Mouse (Mus musculus) ES-E14 (cell line): ENCODE data around the gene Flt3. TPM values are rescaled to one million over a fixed set of nuclear protein-coding genes. Genes with fewer than 3 reads are reported as not detected.

Source experiments
- DNase-seq: peaks from one replicate; pipeline ENCODE4 v3.0.0-alpha.2; 2013; ENCODE audit warnings: low read depth, low spot score
- H3K27ac ChIP-seq: 2 replicates; pipeline ENCODE4 v1.5.1; 2012; ENCODE audit warnings: low read depth, mild to moderate bottlenecking, low read length, moderate library complexity, mixed read lengths; ENCODE audit not compliant: poor library complexity, insufficient read depth, severe bottlenecking
- H3K36me3 ChIP-seq: 2 replicates; pipeline ENCODE4 v1.6.1; 2012; ENCODE audit warnings: mild to moderate bottlenecking, low read length, moderate library complexity, mixed read lengths; ENCODE audit not compliant: control insufficient read depth, poor library complexity, insufficient read depth, severe bottlenecking
- H3K4me1 ChIP-seq, 2 experiments: fragments of 150-350 bp in 1 of 2; sonication (generic) in 1 of 2; 2 replicates each; pipeline ENCODE4 v1.6.1; 2012; ENCODE audit warnings: low read length in 2 of 2, mild to moderate bottlenecking in 1 of 2, mixed read lengths in 1 of 2; ENCODE audit not compliant: control insufficient read depth in 2 of 2, insufficient read depth in 2 of 2, poor library complexity in 1 of 2
- H3K4me3 ChIP-seq, 2 experiments: fragments of 150-350 bp in 1 of 2; sonication (generic) in 1 of 2; 2 replicates each; pipeline ENCODE4 v1.5.1; 2012; ENCODE audit warnings: low read length in 2 of 2, low read depth in 1 of 2, mild to moderate bottlenecking in 1 of 2, mixed read lengths in 1 of 2; ENCODE audit not compliant: insufficient read depth in 1 of 2, poor library complexity in 1 of 2, severe bottlenecking in 1 of 2
- H3K9ac ChIP-seq: 2 replicates; pipeline ENCODE4 v1.6.1; 2012; ENCODE audit warnings: low read depth, mild to moderate bottlenecking, low read length, mixed read lengths; ENCODE audit not compliant: poor library complexity, insufficient read depth, severe bottlenecking
- H3K9me3 ChIP-seq: fragments of 150-350 bp; sonication (generic); 2 replicates; pipeline ENCODE4 v1.6.1; 2012; ENCODE audit warnings: low read depth, mild to moderate bottlenecking, low read length; ENCODE audit not compliant: control insufficient read depth, insufficient read depth
- CHD2 ChIP-seq: IDR thresholded peaks from 2 replicates; pipeline ENCODE4 v1.6.1; 2014; ENCODE audit warnings: mild to moderate bottlenecking, low read depth, low read length, inconsistent platforms
- HCFC1 ChIP-seq: IDR thresholded peaks from 2 replicates; pipeline ENCODE4 v1.6.1; 2012; ENCODE audit warnings: low read length, inconsistent platforms, borderline replicate concordance; ENCODE audit not compliant: insufficient read depth
- MAFK ChIP-seq: IDR thresholded peaks from 2 replicates; pipeline ENCODE4 v1.6.1; 2014; ENCODE audit warnings: mild to moderate bottlenecking, low read depth, low read length, inconsistent platforms; ENCODE audit not compliant: insufficient read depth
- ZC3H11A ChIP-seq: IDR thresholded peaks from 2 replicates; pipeline ENCODE4 v1.6.1; 2012; ENCODE audit warnings: low read depth, mild to moderate bottlenecking, inconsistent platforms, low read length, borderline replicate concordance
- ZNF384 ChIP-seq: IDR thresholded peaks from 2 replicates; pipeline ENCODE4 v1.6.1; 2012; ENCODE audit warnings: low read depth, low read length, inconsistent platforms
- in situ Hi-C, 2 experiments: fragments of 600-800 bp; cut with MboI; formaldehyde crosslinking; loops; one replicate each; pipeline ENCODE4 v1.15.1; 2025; ENCODE audit warnings: low sequenced_read_pairs in 2 of 2, inconsistent platforms in 1 of 2; ENCODE audit not compliant: unreplicated experiment in 2 of 2
- total RNA-seq: library from RNA; depleted of rRNA; stranded (reverse); fragments of 300-350 nt; gene quantifications from 2 replicates; pipeline ENCODE4 v1.2.3, GENCODE M21; 2012

Flt3 gene
- total RNA-seq, 1 experiment: 0.27 TPM

DNA sequence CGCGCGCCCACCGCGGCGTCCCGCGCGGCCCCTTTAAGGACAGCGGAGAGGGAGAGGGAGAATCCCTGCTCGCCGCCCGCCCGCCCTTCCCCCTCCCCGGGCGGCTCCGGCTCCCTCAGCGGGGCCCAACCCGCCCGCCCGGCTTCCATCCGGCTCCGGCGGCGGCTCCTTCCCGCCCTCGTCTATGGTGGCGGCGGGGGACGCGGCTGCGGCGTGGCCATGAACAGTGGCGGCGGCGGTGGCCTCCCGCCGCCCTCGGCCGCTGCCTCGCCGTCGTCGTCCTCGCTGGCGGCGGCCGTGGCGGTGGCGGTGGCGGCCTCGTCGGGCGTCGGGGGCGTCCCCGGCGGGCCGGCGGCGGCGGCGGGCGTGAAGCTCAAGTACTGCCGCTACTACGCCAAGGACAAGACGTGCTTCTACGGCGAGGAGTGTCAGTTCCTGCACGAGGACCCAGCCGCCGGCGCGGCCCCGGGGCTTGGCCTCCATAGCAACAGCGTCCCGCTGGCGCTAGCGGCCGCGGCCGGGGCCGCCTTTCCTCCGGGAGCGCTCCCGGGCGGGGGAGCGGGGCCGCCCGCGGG, 30.2 kb upstream of the Flt3 start:
- TF ChIP-seq ZC3H11A (no peak), HCFC1 (no peak; the same call in 1 of the 2 replicates), CHD2 (no peak), ZNF384 (no peak), MAFK (no peak)
- Histone ChIP-seq H3K9me3 (no peaks in the 10 kb centered on the region), H3K9ac (peak overlapping the region; percentile 95), H3K36me3 (peaks cover 2% of the 10 kb centered on the region; the same call in 1 of the 2 replicates), H3K27ac (peak overlapping the region; percentile 94), H3K4me3 (peak overlapping the region; percentile 90), H3K4me1 (peaks cover 0 to 9% of the 10 kb centered on the region in 2 experiments; a peak in 2 of 4 replicates)
- in situ Hi-C loops: no loop called here
- no peak for DNase-seq

DNA sequence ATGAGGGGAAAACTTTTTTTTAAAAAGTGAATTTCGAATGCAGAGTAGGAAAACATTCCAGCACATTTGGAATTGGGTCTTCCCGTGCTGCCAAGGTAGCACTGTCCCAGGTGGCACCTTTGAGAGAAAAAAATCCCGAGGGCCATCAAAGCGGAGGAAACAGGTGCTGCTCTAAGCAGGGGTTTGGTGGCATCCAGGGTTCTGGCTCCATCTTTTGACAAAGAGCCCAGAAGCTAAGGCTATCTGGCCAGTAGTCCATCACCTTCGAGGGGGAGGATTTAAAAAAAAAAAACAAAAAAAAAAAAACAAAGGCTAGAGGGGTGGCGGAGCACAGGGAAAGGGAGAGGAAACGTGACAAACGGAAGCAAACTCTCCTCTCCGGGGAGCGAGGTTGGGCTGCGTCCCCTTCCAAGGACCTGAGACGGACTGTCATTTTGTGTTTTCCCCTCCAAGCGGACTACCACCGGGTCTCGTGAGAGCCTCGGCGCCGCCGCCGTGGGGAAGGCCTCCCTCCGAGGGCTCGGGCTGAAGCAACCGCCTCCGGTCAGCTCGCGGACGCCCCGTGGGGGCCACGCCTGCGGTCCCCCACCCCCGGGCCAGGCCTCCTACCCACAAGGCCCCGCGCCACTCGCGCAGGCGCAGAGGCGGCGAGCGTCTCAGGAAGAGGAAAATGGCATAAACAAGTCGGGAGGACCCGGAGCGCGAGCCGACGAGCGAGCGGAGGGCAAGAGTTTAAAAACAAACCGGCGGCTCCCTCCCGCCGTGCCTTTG, 29.4 kb upstream of the Flt3 start, which contains the start of gene Pan3:
Gene Pan3 (plus strand): TSS at position 627 of the 771 bp plus-strand sequence.
- in situ Hi-C loops: no loop called here
- TF ChIP-seq CHD2: no peak
- TF ChIP-seq ZNF384: peak; percentile 89
- peak; percentile 66; the same call in 1 of the 2 replicates for TF ChIP-seq HCFC1
- Histone ChIP-seq H3K9me3 (no peaks in the 10 kb centered on the region), H3K9ac (peak within 1 kb of the TSS; percentile 95), H3K4me1 (peaks cover 0 to 8% of the 10 kb centered on the region in 2 experiments; a peak in 2 of 4 replicates), H3K36me3 (peaks cover 2% of the 10 kb centered on the region; the same call in 1 of the 2 replicates), H3K27ac (peak within 1 kb of the TSS; percentile 94), H3K4me3 (peak within 1 kb of the TSS; percentile 90)
- peak; percentile 87 for DNase-seq

- Histone ChIP-seq H3K4me1 (peaks cover 0 to 7% of the 10 kb centered on the region in 2 experiments; a peak in 1 of 4 replicates), H3K36me3 (no peaks in the 10 kb centered on the region), H3K4me3 (no peak overlapping the region), H3K27ac (no peak overlapping the region), H3K9ac (no peak overlapping the region), H3K9me3 (no peaks in the 10 kb centered on the region)
- in situ Hi-C loops: no loop called here
- DNase-seq: no peak
- TF ChIP-seq HCFC1: no peak
- TF ChIP-seq ZNF384: no peak
- TF ChIP-seq MAFK: no peak
- TF ChIP-seq CHD2: no peak
- TF ChIP-seq ZC3H11A: no peak
These were observed 25.9 kb upstream of the Flt3 start for GRCm38 (mm10) chr5:147426048-147426805.

DNA sequence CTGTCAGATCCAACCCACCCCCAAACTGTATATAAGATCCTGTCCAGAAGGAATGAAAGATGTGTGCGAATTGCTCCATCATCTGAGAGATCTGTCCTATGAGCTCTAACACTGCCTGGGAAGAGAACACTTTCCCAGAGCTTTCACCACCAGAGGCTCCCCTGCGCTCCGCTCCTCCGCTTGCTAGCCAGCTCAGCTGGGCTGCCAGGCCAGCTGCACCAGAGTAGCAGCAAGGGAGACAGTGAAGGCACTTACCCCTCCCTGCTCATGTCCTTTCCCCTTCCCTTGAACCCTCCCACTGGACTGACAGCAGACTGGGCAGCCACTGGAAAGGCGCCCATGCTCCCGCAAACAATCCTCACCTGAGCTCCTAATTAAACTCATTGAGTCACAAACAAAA, 23.3 kb upstream of the Flt3 start:
- TF ChIP-seq CHD2: no peak
- no peak for TF ChIP-seq MAFK
- no peak for TF ChIP-seq ZNF384
- no peak for TF ChIP-seq ZC3H11A
- TF ChIP-seq HCFC1: no peak
- Histone ChIP-seq H3K4me3 (no peak overlapping the region), H3K4me1 (peaks cover 0 to 9% of the 10 kb centered on the region in 2 experiments; a peak in 1 of 4 replicates), H3K36me3 (no peaks in the 10 kb centered on the region), H3K9me3 (no peaks in the 10 kb centered on the region), H3K9ac (no peak overlapping the region), H3K27ac (no peak overlapping the region)
- in situ Hi-C loops: no loop called here
- DNase-seq: no peak
